Mouse (Mus musculus) neural tube, embryonic 13.5 days (tissue): ENCODE results near the gene Gmds. TPM values are rescaled to one million over a fixed set of nuclear protein-coding genes. Genes with fewer than 3 reads are reported as not detected.

Source experiments
- ATAC-seq: fragments of 200-750 bp; cut with Nextera tagmentation; 2 replicates; pipeline ENCODE4 v1.8.0; 2017; ENCODE audit warnings: low read depth, mild to moderate bottlenecking, moderate TSS enrichment, moderate library complexity
- H3K27ac ChIP-seq: fragments of 300-500 bp; sonication (generic); replicated peaks from 2 replicates; pipeline ENCODE4 v1.5.1; 2015; ENCODE audit warnings: moderate library complexity, mild to moderate bottlenecking, inconsistent platforms
- H3K27me3 ChIP-seq: fragments of 300-500 bp; sonication (generic); 2 replicates; pipeline ENCODE4 v1.6.1; 2015; ENCODE audit warnings: mild to moderate bottlenecking, inconsistent platforms
- H3K36me3 ChIP-seq: fragments of 300-500 bp; sonication (generic); 2 replicates; pipeline ENCODE4 v1.6.1; 2015; ENCODE audit warnings: mild to moderate bottlenecking, inconsistent platforms
- H3K4me1 ChIP-seq: fragments of 300-500 bp; sonication (generic); replicated peaks from 2 replicates; pipeline ENCODE4 v1.6.1; 2015; ENCODE audit warnings: inconsistent platforms
- H3K4me2 ChIP-seq: fragments of 300-500 bp; sonication (generic); 2 replicates; pipeline ENCODE4 v1.6.1; 2015; ENCODE audit warnings: inconsistent platforms, mild to moderate bottlenecking, moderate library complexity
- H3K4me3 ChIP-seq: fragments of 300-500 bp; sonication (generic); 2 replicates; pipeline ENCODE4 v1.5.1; 2015; ENCODE audit warnings: mild to moderate bottlenecking, inconsistent platforms
- H3K9ac ChIP-seq: fragments of 300-500 bp; sonication (generic); 2 replicates; pipeline ENCODE4 v1.6.1; 2015; ENCODE audit warnings: moderate library complexity, mild to moderate bottlenecking, inconsistent platforms
- H3K9me3 ChIP-seq: fragments of 300-500 bp; sonication (generic); 2 replicates; pipeline ENCODE4 v1.6.1; 2016; ENCODE audit warnings: inconsistent platforms
- WGBS: fragments of 180-500 bp; shearing (Covaris S2); methylation state at CpG from one replicate; pipeline ENCODE4 v1.1.7; 2015; 5-methylcytosine and 5-hydroxymethylcytosine counted together
- polyA plus RNA-seq: library from polyadenylated mRNA; unstranded; fragments of >200 nt; fragmentation: Nextera tagmentation; extraction: Ambion mirVana; gene quantifications from 2 replicates; pipeline ENCODE4 v1.2.1, GENCODE M21; 2015

Gmds gene
- polyA plus RNA-seq, 1 experiment from 2014 or later = 37.1 TPM

GRCm38 (mm10) chr13:31956112-31956511, 382.4 kb downstream of the Gmds start:
- H3K4me1 ChIP-seq = no peaks in the 10 kb centered on the region; the same call in 1 of the 2 replicates
- no peak overlapping the region for H3K9ac ChIP-seq
- H3K4me3 ChIP-seq = no peak overlapping the region
- no peak overlapping the region for H3K27ac ChIP-seq
- 77% methylated on average over 4 of the region's 4 CpGs for WGBS
- no peaks in the 10 kb centered on the region for H3K36me3 ChIP-seq
- ATAC-seq = no peak
- no peak overlapping the region for H3K4me2 ChIP-seq
- H3K27me3 ChIP-seq = no peaks in the 10 kb centered on the region
- H3K9me3 ChIP-seq = no peaks in the 10 kb centered on the region

GRCm38 (mm10) chr13:31955171-31955570, 383.4 kb downstream of the Gmds start:
- no peak for ATAC-seq
- no peak overlapping the region for H3K9ac ChIP-seq
- no peaks in the 10 kb centered on the region for H3K9me3 ChIP-seq
- H3K4me2 ChIP-seq = no peak overlapping the region
- WGBS = 55% methylated on average over 7 of the region's 7 CpGs
- no peaks in the 10 kb centered on the region; the same call in 1 of the 2 replicates for H3K4me1 ChIP-seq
- no peak overlapping the region for H3K27ac ChIP-seq
- H3K27me3 ChIP-seq = no peaks in the 10 kb centered on the region
- H3K36me3 ChIP-seq = no peaks in the 10 kb centered on the region
- no peak overlapping the region for H3K4me3 ChIP-seq

- no peak overlapping the region for H3K27ac ChIP-seq
- no peaks in the 10 kb centered on the region for H3K9me3 ChIP-seq
- no peaks in the 10 kb centered on the region for H3K27me3 ChIP-seq
- no peak overlapping the region for H3K4me3 ChIP-seq
- ATAC-seq = no peak
- H3K4me2 ChIP-seq = no peak overlapping the region
- H3K9ac ChIP-seq = no peak overlapping the region
- 82% methylated on average over 3 of the region's 3 CpGs for WGBS
- no peaks in the 10 kb centered on the region for H3K36me3 ChIP-seq
- no peaks in the 10 kb centered on the region for H3K4me1 ChIP-seq
These were observed 393.8 kb downstream of the Gmds start for GRCm38 (mm10) chr13:31944676-31945210.

GRCm38 (mm10) chr13:31943482-31944275, 394.9 kb downstream of the Gmds start:
- Histone ChIP-seq H3K27me3 (no peaks in the 10 kb centered on the region), H3K9me3 (no peaks in the 10 kb centered on the region), H3K9ac (no peak overlapping the region), H3K4me1 (no peaks in the 10 kb centered on the region), H3K36me3 (no peaks in the 10 kb centered on the region), H3K27ac (no peak overlapping the region), H3K4me2 (no peak overlapping the region), H3K4me3 (no peak overlapping the region)
- ATAC-seq = no peak
- WGBS = 28% methylated on average over 7 of the region's 7 CpGs

DNA sequence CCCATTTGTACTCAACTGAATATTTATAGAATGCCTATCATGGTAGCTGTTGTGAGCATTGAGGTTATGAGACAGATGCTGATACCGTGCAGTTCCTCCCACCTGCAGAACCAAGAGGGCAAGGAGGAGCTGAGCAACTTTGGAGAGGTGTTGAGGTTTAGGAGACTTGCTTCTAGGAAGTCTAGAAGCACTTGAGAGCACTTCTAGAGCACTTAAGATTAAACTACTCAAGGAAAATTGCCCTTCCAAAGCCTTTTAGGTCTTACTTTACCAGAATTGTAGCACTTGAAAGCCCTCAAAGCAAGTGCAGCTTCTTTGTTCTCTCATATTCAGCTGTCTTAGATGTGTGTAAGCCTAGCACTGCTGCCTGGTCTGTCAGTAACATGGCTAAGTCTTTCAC, 409.2 kb downstream of the Gmds start:
- no peak overlapping the region for H3K4me3 ChIP-seq
- 81% methylated on average over 1 of the region's 1 CpGs for WGBS
- H3K36me3 ChIP-seq = no peaks in the 10 kb centered on the region
- no peaks in the 10 kb centered on the region for H3K27me3 ChIP-seq
- H3K9ac ChIP-seq = no peak overlapping the region
- ATAC-seq = no peak
- H3K4me1 ChIP-seq = no peaks in the 10 kb centered on the region
- no peak overlapping the region for H3K4me2 ChIP-seq
- H3K9me3 ChIP-seq = no peaks in the 10 kb centered on the region
- no peak overlapping the region for H3K27ac ChIP-seq

DNA sequence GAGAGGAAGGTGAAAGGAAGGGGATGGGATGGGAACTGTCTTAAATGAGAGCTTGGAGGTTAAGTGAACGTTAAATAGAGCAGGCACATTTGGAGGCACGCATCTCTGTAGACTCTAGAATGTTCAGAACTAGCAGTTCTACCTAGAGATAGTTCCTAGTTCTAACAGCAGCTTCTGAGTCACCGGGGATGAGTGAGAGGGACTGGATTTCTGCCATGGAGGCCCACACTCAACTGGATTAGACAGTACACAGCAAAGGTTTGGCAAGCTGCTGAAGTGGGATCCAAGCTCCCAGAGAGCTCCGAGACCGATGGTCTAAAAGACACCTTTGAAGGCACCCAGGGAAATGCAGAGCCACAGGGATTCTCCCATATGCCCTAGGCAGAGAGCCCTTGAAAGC, 411.9 kb downstream of the Gmds start:
- H3K9me3 ChIP-seq = no peaks in the 10 kb centered on the region
- no peaks in the 10 kb centered on the region for H3K27me3 ChIP-seq
- H3K4me2 ChIP-seq = no peak overlapping the region
- H3K4me3 ChIP-seq = no peak overlapping the region
- ATAC-seq = no peak
- no peaks in the 10 kb centered on the region for H3K4me1 ChIP-seq
- no peak overlapping the region for H3K27ac ChIP-seq
- no peak overlapping the region for H3K9ac ChIP-seq
- 76% methylated on average over 5 of the region's 5 CpGs for WGBS
- no peaks in the 10 kb centered on the region for H3K36me3 ChIP-seq

DNA sequence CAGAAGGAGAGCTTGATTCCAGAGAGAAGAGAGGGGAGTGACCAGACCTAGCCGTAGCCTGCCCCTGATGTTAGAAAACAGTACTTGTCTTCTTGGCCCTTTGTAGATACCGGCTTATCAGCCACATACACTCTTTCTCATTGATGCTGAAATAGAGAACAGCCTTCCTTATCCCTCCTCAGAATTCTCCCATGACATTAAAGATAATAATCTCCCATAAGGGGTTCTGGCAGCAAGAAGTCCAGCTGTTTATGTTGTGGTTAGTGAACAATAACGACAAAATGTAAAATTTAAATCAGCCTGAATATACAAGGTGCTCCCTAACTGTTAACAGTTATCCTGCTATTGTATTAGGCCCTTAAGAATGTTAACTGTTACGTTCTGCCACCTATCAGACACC, 414.0 kb downstream of the Gmds start:
- no peak overlapping the region for H3K9ac ChIP-seq
- no peak overlapping the region for H3K4me2 ChIP-seq
- H3K36me3 ChIP-seq = no peaks in the 10 kb centered on the region
- no peak overlapping the region for H3K27ac ChIP-seq
- H3K4me3 ChIP-seq = no peak overlapping the region
- H3K4me1 ChIP-seq = no peaks in the 10 kb centered on the region
- no peak for ATAC-seq
- 75% methylated on average over 4 of the region's 4 CpGs for WGBS
- no peaks in the 10 kb centered on the region for H3K9me3 ChIP-seq
- H3K27me3 ChIP-seq = no peaks in the 10 kb centered on the region

DNA sequence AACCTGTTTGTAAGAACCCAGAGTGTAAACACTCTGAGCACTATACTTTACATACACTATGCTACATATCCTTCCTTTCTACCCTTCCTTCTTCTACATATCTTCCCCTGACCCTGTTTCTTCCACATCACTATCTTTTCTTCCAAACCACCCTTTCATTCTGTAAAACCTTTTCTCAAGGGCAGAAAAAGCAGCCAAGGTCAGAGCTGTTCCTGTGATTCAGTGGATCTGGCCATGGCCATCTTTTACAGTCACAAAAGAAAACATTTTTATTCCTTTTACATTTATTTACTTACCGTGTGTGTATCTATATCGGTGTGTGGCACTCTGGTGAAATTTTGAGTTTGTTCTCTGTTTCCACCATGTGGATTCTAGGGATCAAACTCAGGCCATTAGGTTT, 418.8 kb downstream of the Gmds start:
- no peak overlapping the region for H3K9ac ChIP-seq

GRCm38 (mm10) chr13:31917387-31917786, 421.2 kb downstream of the Gmds start:
- no peaks in the 10 kb centered on the region for H3K27me3 ChIP-seq
- no peaks in the 10 kb centered on the region for H3K9me3 ChIP-seq
- no peak for ATAC-seq
- H3K9ac ChIP-seq = no peak overlapping the region
- no peaks in the 10 kb centered on the region for H3K4me1 ChIP-seq
- no peak overlapping the region for H3K4me3 ChIP-seq
- H3K4me2 ChIP-seq = no peak overlapping the region
- H3K36me3 ChIP-seq = no peaks in the 10 kb centered on the region
- H3K27ac ChIP-seq = no peak overlapping the region
- 32% methylated on average over 5 of the region's 5 CpGs for WGBS

More for the DNA sequence above, 418.8 kb downstream of the Gmds start:
- Histone ChIP-seq H3K4me2 (no peak overlapping the region), H3K36me3 (no peaks in the 10 kb centered on the region), H3K4me1 (no peaks in the 10 kb centered on the region), H3K4me3 (no peak overlapping the region), H3K27me3 (no peaks in the 10 kb centered on the region), H3K9me3 (no peaks in the 10 kb centered on the region), H3K27ac (no peak overlapping the region)
- no peak for ATAC-seq
- WGBS = 91% methylated on average over 2 of the region's 2 CpGs

- WGBS = 57% methylated on average over 6 of the region's 6 CpGs
- ATAC-seq = no peak
- H3K4me1 ChIP-seq = peaks cover 9% of the 10 kb centered on the region
- H3K4me2 ChIP-seq = no peak overlapping the region
- H3K9me3 ChIP-seq = no peaks in the 10 kb centered on the region
- no peak overlapping the region for H3K9ac ChIP-seq
- no peak overlapping the region for H3K27ac ChIP-seq
- no peak overlapping the region for H3K4me3 ChIP-seq
- H3K36me3 ChIP-seq = no peaks in the 10 kb centered on the region
- H3K27me3 ChIP-seq = no peaks in the 10 kb centered on the region
These were observed 422.8 kb downstream of the Gmds start for GRCm38 (mm10) chr13:31915748-31916147.

- peaks cover 9% of the 10 kb centered on the region for H3K4me1 ChIP-seq
- H3K4me2 ChIP-seq = no peak overlapping the region
- H3K4me3 ChIP-seq = no peak overlapping the region
- no peaks in the 10 kb centered on the region for H3K36me3 ChIP-seq
- H3K9ac ChIP-seq = no peak overlapping the region
- 77% methylated on average over 4 of the region's 4 CpGs for WGBS
- no peaks in the 10 kb centered on the region for H3K9me3 ChIP-seq
- no peak for ATAC-seq
- no peaks in the 10 kb centered on the region for H3K27me3 ChIP-seq
- no peak overlapping the region for H3K27ac ChIP-seq
These were observed 423.5 kb downstream of the Gmds start for GRCm38 (mm10) chr13:31914901-31915587.

- 25% methylated on average over 5 of the region's 5 CpGs for WGBS
- Histone ChIP-seq H3K4me1 (peaks cover 9% of the 10 kb centered on the region), H3K36me3 (no peaks in the 10 kb centered on the region), H3K4me2 (no peak overlapping the region), H3K9me3 (no peaks in the 10 kb centered on the region), H3K27me3 (no peaks in the 10 kb centered on the region), H3K27ac (no peak overlapping the region), H3K4me3 (no peak overlapping the region), H3K9ac (no peak overlapping the region)
- ATAC-seq = no peak
These were observed 426.6 kb downstream of the Gmds start for GRCm38 (mm10) chr13:31911956-31912355.
